Mouse (Mus musculus) thymus, postnatal 14 days (tissue): Measurements from ENCODE around the gene Olfr761.
"Not testable (repeated sequence)": the region's sequence is repeated elsewhere in the genome, so short reads cannot be mapped to it uniquely, and the experiment has no call there.

Experiments
- DNase-seq: peaks from one replicate; pipeline ENCODE4 v3.0.0; 2021

Olfr761 gene

DNA sequence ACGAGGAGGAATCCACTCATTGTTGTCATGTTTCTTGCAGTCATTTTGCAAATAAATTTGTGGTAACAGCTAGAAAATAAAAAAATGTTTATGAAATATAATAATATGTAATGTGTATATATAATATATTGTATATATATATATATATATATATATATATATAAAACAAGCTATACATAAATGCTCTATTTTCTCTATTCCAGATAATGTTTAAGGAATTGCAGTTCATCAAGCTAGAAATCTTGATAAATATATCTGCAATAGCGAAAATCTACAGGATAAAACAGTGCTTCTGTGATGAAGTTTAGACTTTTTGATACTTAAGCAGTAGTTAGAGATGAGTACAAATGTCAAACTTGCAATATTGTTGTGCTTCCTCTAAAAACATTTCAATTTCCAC, at the start of gene Olfr761:
Gene Olfr761, minus strand, starts transcription at position 101 of the 400 bp plus-strand sequence.
- DNase-seq = no peak

DNA sequence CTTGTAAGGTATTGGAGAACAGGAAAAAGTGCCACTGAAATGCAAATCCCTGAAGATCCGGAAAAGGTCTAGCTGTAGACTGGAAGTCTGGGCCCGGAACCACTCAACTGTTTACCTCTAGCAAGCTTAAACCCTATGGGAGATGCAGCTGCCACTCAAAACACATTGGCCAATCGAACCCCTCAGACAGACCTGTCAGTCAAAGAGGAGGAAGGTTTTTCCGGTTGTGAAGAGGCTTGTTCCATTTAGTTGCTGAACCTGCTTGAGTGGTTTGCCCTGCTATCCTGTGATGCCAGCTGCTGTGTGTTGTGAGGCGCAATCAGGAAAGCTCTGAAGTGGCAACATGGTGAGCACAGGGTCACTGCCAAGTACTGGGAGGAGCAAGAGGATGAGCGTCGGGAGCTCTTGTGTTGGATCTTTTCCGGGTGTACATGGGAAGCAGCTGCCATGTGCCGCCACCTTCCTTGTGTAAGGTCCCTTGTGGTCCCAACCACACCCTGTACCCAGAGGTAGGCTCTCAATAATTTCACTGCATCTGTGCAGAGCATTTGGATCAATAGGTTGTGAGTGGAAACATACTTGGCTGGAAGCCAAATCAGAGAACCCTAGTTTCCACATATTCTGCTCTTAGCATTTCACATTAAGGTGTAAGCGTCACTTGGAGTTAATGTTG, 42.9 kb upstream of the Olfr761 start:
- DNase-seq = no peak

DNA sequence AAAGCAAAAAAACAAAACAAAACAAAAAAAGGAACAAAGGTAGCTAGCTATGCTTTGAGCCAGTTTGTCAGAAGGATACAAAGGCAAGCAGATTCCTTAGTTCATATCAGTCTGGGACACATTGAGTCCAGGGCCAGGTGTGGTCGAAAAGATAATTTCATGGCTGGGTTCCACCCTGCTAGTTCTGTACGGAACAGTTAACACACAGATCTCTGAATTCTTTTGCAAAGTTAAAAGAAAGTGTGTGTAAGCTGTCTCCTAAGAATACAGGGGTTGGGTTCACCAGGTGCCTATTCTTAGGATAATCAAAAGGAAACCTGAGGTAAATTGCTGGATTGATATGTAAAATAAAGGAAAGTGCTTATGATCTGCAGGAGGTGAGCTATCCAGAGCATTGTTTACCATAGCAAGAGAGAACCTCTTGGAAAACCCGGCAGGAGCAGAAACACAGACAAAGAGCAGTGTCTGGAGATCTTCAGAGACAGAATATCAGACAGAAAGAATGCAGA, 37.6 kb upstream of the Olfr761 start:
- DNase-seq = no peak

DNA sequence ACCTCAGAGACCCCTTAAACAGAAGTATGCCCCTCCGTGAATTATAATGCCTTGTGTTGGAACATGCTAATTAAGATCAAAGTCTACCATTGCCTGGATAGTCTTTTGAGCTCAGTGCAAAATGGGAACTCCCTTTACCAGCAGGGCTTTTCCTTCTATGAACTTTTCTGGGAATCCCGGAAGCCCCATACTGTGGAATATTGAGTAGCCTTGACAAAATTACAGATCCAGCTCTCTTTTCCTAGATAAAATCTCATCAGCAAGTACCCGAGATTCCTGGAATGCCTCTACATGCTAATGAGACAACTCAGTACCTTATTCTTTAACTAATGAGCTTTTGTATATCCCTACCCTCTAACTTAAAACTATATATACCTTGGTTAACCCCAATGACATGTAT, 20.7 kb upstream of the Olfr761 start:
- no peak for DNase-seq

DNA sequence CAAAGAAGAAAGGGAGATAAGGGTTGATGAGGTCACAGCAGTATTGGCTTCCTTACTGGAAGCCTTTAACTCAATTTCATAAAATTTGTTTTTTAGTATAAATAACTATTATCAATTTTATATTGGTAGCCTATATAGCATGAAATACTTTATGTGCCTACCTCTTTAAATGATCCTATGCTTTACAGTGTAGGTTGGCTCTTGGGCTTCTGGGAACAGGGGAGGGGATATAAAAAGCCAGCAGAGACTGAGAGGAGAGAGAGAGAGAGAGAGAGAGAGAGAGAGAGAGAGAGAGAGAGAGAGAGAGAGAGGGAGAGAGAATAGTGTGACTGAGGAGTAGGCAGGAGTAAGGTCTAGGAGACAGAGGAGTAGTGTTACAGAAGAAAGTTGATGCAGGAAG, 32.6 kb downstream of the Olfr761 start, which contains the start of gene Olfr128:
Gene Olfr128, plus strand, starts transcription at position 301 of the 400 bp plus-strand sequence.
- DNase-seq = no peak

DNA sequence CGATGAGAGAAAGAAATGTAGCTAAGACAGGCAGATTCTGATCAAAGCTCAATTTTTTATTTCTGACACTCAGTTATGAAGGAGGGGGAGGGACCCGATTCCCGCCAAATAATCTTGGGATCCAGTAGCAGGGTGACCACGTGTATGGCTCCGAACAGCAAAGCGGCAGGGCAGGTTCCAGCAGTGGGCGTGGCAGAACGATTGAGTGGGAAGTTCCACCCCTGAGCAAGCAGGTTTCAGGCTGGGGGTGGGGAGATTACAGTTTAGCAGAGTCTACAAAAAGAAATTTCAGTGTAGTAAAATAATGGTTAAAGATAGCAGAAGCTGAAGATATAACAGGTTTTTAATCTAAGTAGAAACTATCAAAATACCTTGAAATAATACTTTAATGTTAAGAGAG, 46.1 kb downstream of the Olfr761 start:
- DNase-seq = not testable (repeated sequence)
